Mouse (Mus musculus): ENCODE data around the gene Eif3i. TPM values are rescaled to one million over a fixed set of nuclear protein-coding genes. Genes with fewer than 3 reads are reported as not detected.

Eif3i gene
- polyA plus RNA-seq, 1 experiment from 2014 or later = 207 TPM

GRCm38 (mm10) chr4:129582251-129582650, 18.2 kb downstream of the Eif3i start:
- Histone ChIP-seq H3K4me2 (ENCODE audit: low read length) (no peak overlapping the region), H3K9ac (ENCODE audit: low read length) (no peak overlapping the region), H3K9me3 (ENCODE audit: control insufficient read depth, low read length) (no peaks in the 10 kb centered on the region), H3K4me1 (ENCODE audit: control insufficient read depth in 2 of 2, insufficient read depth in 2 of 2, low read length in 2 of 2) (peaks cover 10 to 11% of the 10 kb centered on the region in 2 experiments), H3K27me3 (ENCODE audit: control insufficient read depth, insufficient read depth, low read length) (no peaks in the 10 kb centered on the region), H3K4me3 (ENCODE audit: control insufficient read depth in 1 of 2, insufficient read depth in 1 of 2, low read depth in 1 of 2, low read length in 2 of 2) (no peak overlapping the region), H3K36me3 (ENCODE audit: control insufficient read depth, insufficient read depth, low read length) (no peaks in the 10 kb centered on the region), H3K27ac (replicated peaks in 1 of 2; ENCODE audit: control insufficient read depth in 1 of 2, insufficient read depth in 1 of 2, low read depth in 2 of 2, low read length in 2 of 2) (no peak overlapping the region)
- no peak for ATAC-seq (ENCODE audit: insufficient number of reproducible peaks, insufficient read depth, low FRiP score, low read depth)
- WGBS = 81% methylated on average over 1 of the region's 1 CpGs

GRCm38 (mm10) chr4:129580347-129580746, 20.1 kb downstream of the Eif3i start:
- H3K27me3 ChIP-seq (ENCODE audit: control insufficient read depth, insufficient read depth, low read length) = no peaks in the 10 kb centered on the region
- ATAC-seq (ENCODE audit: insufficient number of reproducible peaks, insufficient read depth, low FRiP score, low read depth) = no peak
- H3K9me3 ChIP-seq (ENCODE audit: control insufficient read depth, low read length) = no peaks in the 10 kb centered on the region
- H3K4me3 ChIP-seq (ENCODE audit: control insufficient read depth in 1 of 2, insufficient read depth in 1 of 2, low read depth in 1 of 2, low read length in 2 of 2) = no peak overlapping the region
- no peak overlapping the region for H3K9ac ChIP-seq (ENCODE audit: low read length)
- 58% methylated on average over 7 of the region's 7 CpGs for WGBS
- H3K4me1 ChIP-seq (ENCODE audit: control insufficient read depth in 2 of 2, insufficient read depth in 2 of 2, low read length in 2 of 2) = peaks cover 11 to 15% of the 10 kb centered on the region in 2 experiments
- H3K4me2 ChIP-seq (ENCODE audit: low read length) = no peak overlapping the region
- peak overlapping the region; percentile 33 to 48; a peak in 2 of 4 replicates for H3K27ac ChIP-seq (replicated peaks in 1 of 2; ENCODE audit: control insufficient read depth in 1 of 2, insufficient read depth in 1 of 2, low read depth in 2 of 2, low read length in 2 of 2)
- no peaks in the 10 kb centered on the region for H3K36me3 ChIP-seq (ENCODE audit: control insufficient read depth, insufficient read depth, low read length)

- H3K4me2 ChIP-seq (ENCODE audit: low read length) = peak within 1 kb of the TSS; percentile 31
- peaks cover 2 to 15% of the 10 kb centered on the region in 2 experiments; a peak in 3 of 4 replicates for H3K4me1 ChIP-seq (ENCODE audit: control insufficient read depth in 2 of 2, insufficient read depth in 2 of 2, low read length in 2 of 2)
- no peaks in the 10 kb centered on the region for H3K36me3 ChIP-seq (ENCODE audit: control insufficient read depth, insufficient read depth, low read length)
- H3K4me3 ChIP-seq (ENCODE audit: control insufficient read depth in 1 of 2, insufficient read depth in 1 of 2, low read depth in 1 of 2, low read length in 2 of 2) = 0 out of 4 replicates have a peak within 1 kb of the TSS, but pooled peaks of 1 of the 2 experiments have one; percentile 4
- H3K9me3 ChIP-seq (ENCODE audit: control insufficient read depth, low read length) = no peaks in the 10 kb centered on the region
- no peak; the same call in 1 of the 2 replicates for ATAC-seq (ENCODE audit: insufficient number of reproducible peaks, insufficient read depth, low FRiP score, low read depth)
- H3K27me3 ChIP-seq (ENCODE audit: control insufficient read depth, insufficient read depth, low read length) = no peaks in the 10 kb centered on the region
- peak within 1 kb of the TSS; percentile 60 to 70 for H3K27ac ChIP-seq (replicated peaks in 1 of 2; ENCODE audit: control insufficient read depth in 1 of 2, insufficient read depth in 1 of 2, low read depth in 2 of 2, low read length in 2 of 2)
- H3K9ac ChIP-seq (ENCODE audit: low read length) = 0 out of 2 replicates have a peak within 1 kb of the TSS, but pooled peaks have one; percentile 9
- WGBS = 63% methylated on average over 5 of the region's 5 CpGs
Observed at GRCm38 (mm10) chr4:129578466-129578865, 22.0 kb downstream of the Eif3i start, which contains the start of gene Fam167b. TSS of gene Fam167b (minus strand) at chr4:129578549.

GRCm38 (mm10) chr4:129577688-129578087, 22.8 kb downstream of the Eif3i start:
- Histone ChIP-seq H3K9me3 (ENCODE audit: control insufficient read depth, low read length) (no peaks in the 10 kb centered on the region), H3K27me3 (ENCODE audit: control insufficient read depth, insufficient read depth, low read length) (no peaks in the 10 kb centered on the region), H3K4me3 (ENCODE audit: control insufficient read depth in 1 of 2, insufficient read depth in 1 of 2, low read depth in 1 of 2, low read length in 2 of 2) (no peak overlapping the region), H3K4me1 (ENCODE audit: control insufficient read depth in 2 of 2, insufficient read depth in 2 of 2, low read length in 2 of 2) (peaks cover 2 to 19% of the 10 kb centered on the region in 2 experiments; a peak in 3 of 4 replicates), H3K4me2 (ENCODE audit: low read length) (peak overlapping the region; percentile 31), H3K36me3 (ENCODE audit: control insufficient read depth, insufficient read depth, low read length) (no peaks in the 10 kb centered on the region), H3K27ac (replicated peaks in 1 of 2; ENCODE audit: control insufficient read depth in 1 of 2, insufficient read depth in 1 of 2, low read depth in 2 of 2, low read length in 2 of 2) (peak overlapping the region; percentile 60 to 70), H3K9ac (ENCODE audit: low read length) (no peak overlapping the region)
- ATAC-seq (ENCODE audit: insufficient number of reproducible peaks, insufficient read depth, low FRiP score, low read depth) = no peak
- WGBS = 76% methylated on average over 7 of the region's 7 CpGs

- no peaks in the 10 kb centered on the region for H3K27me3 ChIP-seq (ENCODE audit: control insufficient read depth, insufficient read depth, low read length)
Observed at GRCm38 (mm10) chr4:129576863-129577491, 23.5 kb downstream of the Eif3i start.

GRCm38 (mm10) chr4:129575171-129575844, 25.1 kb downstream of the Eif3i start:
- WGBS = 32% methylated on average over 7 of the region's 8 CpGs
- no peak overlapping the region for H3K4me3 ChIP-seq (ENCODE audit: control insufficient read depth in 1 of 2, insufficient read depth in 1 of 2, low read depth in 1 of 2, low read length in 2 of 2)
- H3K27ac ChIP-seq (replicated peaks in 1 of 2; ENCODE audit: control insufficient read depth in 1 of 2, insufficient read depth in 1 of 2, low read depth in 2 of 2, low read length in 2 of 2) = peak overlapping the region; percentile 41 to 61; a peak in 3 of 4 replicates
- H3K4me2 ChIP-seq (ENCODE audit: low read length) = 0 out of 2 replicates have a peak overlapping the region, but pooled peaks have one; percentile 25
- H3K9ac ChIP-seq (ENCODE audit: low read length) = no peak overlapping the region
- H3K9me3 ChIP-seq (ENCODE audit: control insufficient read depth, low read length) = no peaks in the 10 kb centered on the region
- no peaks in the 10 kb centered on the region for H3K36me3 ChIP-seq (ENCODE audit: control insufficient read depth, insufficient read depth, low read length)
- no peak for ATAC-seq (ENCODE audit: insufficient number of reproducible peaks, insufficient read depth, low FRiP score, low read depth)
- peaks cover 1 to 20% of the 10 kb centered on the region in 2 experiments; a peak in 3 of 4 replicates for H3K4me1 ChIP-seq (ENCODE audit: control insufficient read depth in 2 of 2, insufficient read depth in 2 of 2, low read length in 2 of 2)
- no peaks in the 10 kb centered on the region for H3K27me3 ChIP-seq (ENCODE audit: control insufficient read depth, insufficient read depth, low read length)

More at GRCm38 (mm10) chr4:129576863-129577491, 23.5 kb downstream of the Eif3i start:
- Histone ChIP-seq H3K4me2 (ENCODE audit: low read length) (peak overlapping the region; percentile 31), H3K9ac (ENCODE audit: low read length) (peak overlapping the region; percentile 9; the same call in 1 of the 2 replicates), H3K36me3 (ENCODE audit: control insufficient read depth, insufficient read depth, low read length) (no peaks in the 10 kb centered on the region), H3K9me3 (ENCODE audit: control insufficient read depth, low read length) (no peaks in the 10 kb centered on the region), H3K27ac (replicated peaks in 1 of 2; ENCODE audit: control insufficient read depth in 1 of 2, insufficient read depth in 1 of 2, low read depth in 2 of 2, low read length in 2 of 2) (no peak overlapping the region), H3K4me1 (ENCODE audit: control insufficient read depth in 2 of 2, insufficient read depth in 2 of 2, low read length in 2 of 2) (peaks cover 2 to 21% of the 10 kb centered on the region in 2 experiments; a peak in 3 of 4 replicates), H3K4me3 (ENCODE audit: control insufficient read depth in 1 of 2, insufficient read depth in 1 of 2, low read depth in 1 of 2, low read length in 2 of 2) (no peak overlapping the region)
- ATAC-seq (ENCODE audit: insufficient number of reproducible peaks, insufficient read depth, low FRiP score, low read depth) = no peak
- 32% methylated on average over 21 of the region's 21 CpGs for WGBS

- H3K4me3 ChIP-seq (ENCODE audit: control insufficient read depth in 1 of 2, insufficient read depth in 1 of 2, low read depth in 1 of 2, low read length in 2 of 2) = no peak within 1 kb of the TSS
- no peaks in the 10 kb centered on the region for H3K9me3 ChIP-seq (ENCODE audit: control insufficient read depth, low read length)
- H3K27me3 ChIP-seq (ENCODE audit: control insufficient read depth, insufficient read depth, low read length) = no peaks in the 10 kb centered on the region
- WGBS = 82% methylated on average over 8 of the region's 8 CpGs
- H3K4me2 ChIP-seq (ENCODE audit: low read length) = no peak within 1 kb of the TSS
- H3K9ac ChIP-seq (ENCODE audit: low read length) = no peak within 1 kb of the TSS
- no peak for ATAC-seq (ENCODE audit: insufficient number of reproducible peaks, insufficient read depth, low FRiP score, low read depth)
- peaks cover 0 to 19% of the 10 kb centered on the region in 2 experiments; a peak in 3 of 4 replicates for H3K4me1 ChIP-seq (ENCODE audit: control insufficient read depth in 2 of 2, insufficient read depth in 2 of 2, low read length in 2 of 2)
- H3K36me3 ChIP-seq (ENCODE audit: control insufficient read depth, insufficient read depth, low read length) = no peaks in the 10 kb centered on the region
- peak within 1 kb of the TSS in 1 of 2 experiments; percentile 27; a peak in 1 of 4 replicates for H3K27ac ChIP-seq (replicated peaks in 1 of 2; ENCODE audit: control insufficient read depth in 1 of 2, insufficient read depth in 1 of 2, low read depth in 2 of 2, low read length in 2 of 2)
Observed at GRCm38 (mm10) chr4:129573430-129573829, 27.0 kb downstream of the Eif3i start, which contains the start of gene Lck. TSS of gene Lck (minus strand) at chr4:129573641.

Data from heart, embryonic 14.5 days (tissue).